Mouse (Mus musculus) lung, postnatal 14 days (tissue): Measurements from ENCODE around the gene Phykpl.

ENCODE experiments used
- DNase-seq: peaks from one replicate; pipeline ENCODE4 v3.0.0; 2021

Phykpl gene

DNA sequence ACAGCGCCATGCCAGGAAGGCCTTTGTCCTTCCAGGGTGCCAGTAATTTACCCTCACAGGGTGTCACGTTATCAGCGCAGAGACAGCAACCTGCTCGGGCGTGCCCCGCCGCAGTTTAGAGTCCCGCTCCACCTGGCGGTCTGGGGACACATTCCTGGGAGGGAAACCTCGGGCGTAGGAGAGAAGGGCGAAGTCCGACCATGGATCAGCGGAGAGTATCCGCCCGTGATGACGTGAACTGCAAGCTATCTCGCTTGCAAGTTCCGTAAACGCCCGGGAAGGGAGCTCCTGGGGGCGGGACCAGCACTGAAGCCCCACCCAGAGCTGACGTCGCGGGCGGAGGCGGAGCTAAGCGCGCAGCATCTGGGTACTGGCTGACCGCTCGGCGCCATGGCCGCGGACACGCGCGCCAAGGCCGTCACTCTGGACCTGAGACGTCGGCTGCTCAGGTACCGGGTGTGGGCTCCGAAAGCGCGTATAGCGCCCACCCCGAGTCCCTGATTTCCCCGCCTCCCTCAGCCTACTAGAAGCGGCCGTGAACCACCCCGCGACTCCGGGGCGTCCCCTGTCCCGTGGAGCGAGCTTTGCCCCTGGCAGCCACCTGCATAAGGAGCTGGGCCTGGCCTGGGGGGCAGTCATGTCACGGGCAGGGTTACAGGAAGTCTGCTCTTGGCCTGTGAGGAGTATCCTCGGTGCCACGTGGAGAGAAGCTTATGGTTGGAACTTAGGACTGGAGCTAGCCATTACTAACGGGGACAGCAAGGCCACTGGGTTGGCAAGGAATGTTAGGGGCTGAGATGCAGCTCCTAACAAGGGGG lies at the start of gene Phykpl:
Phykpl (plus strand) TSS at position 327 of the 818 bp plus-strand sequence.
- peak; percentile 98 for DNase-seq

DNA sequence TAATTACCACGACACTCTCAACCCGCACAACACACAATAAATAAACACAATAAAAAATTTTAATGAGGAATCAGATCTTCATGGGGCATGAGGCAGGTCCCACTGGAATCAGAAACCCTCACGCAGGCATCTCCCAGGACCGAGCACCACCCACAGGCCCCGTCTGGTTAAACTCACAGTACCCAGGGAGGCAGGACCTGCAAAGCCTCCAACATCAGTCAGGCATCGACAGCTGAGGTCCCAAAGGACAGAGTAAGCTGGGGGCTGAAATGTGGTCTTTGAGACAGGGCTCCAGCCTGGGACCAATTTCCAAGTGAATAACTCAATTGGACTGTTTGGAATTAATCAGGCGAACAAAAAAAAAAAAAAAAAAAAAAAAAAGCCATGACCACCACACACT lies 46.2 kb upstream of the Phykpl start:
- no peak for DNase-seq

DNA sequence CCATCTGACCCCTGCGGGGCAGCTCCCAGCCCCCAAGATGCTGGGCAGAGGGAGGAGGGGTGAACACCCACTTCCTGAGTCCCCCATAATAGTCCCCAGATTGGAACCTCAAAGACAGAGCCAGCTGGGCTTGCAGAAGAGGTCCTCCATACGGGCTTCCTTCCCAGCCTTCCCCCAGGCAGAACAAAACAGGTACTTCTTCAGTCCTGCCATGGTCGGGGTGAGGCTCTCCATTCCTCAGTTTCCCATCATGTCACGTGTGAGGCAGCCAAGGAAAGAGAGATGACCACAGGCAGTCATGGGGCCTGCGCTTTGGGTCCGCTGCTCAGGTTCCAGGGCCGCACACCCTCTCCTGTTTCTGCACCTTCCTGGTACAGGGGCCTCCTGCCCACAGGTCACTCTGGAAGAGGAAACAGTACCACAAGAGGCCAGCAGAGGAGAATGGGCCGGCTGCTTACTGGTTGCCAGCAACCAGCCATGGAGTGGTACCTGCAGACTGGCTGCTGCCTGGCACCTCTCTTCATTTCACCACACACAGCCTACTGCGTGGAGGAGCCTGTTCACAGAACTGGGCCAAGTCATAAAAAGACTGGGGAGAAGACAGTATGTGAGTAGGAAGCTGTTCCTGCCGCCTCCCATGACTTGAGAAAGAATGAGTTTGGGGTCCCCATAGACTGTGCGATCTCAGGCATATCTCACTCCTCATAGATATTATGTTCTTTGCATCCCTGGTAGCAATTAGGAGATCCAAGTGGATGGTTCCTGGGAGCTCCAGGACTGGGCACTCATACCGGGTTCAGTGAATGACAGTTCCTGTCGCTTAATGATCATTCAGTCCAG lies 45.4 kb upstream of the Phykpl start:
- DNase-seq = no peak

- peak; percentile 99 for DNase-seq
Measured at GRCm38 (mm10) chr11:51539759-51540282, 44.7 kb upstream of the Phykpl start.

DNA sequence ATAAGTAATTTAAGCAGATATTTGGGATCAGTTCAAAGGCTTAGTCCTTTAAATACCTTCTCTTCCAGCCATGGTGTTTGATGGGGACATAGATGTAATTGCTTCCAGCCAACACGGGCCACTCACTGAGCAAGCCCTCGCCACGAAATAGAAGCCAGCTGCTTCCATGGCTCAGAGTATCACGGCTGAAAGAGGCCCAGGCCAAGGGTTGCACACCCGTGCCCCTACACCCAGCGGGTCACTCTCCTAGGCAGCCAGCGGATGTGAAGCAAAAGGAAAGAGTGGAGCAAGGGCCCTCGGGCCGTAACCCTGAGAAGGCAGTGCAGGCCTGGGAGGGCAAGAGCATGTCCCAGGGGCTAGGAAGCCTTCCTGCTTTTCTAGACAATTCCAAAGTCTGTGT lies 42.1 kb upstream of the Phykpl start:
- peak; percentile 33 for DNase-seq

DNA sequence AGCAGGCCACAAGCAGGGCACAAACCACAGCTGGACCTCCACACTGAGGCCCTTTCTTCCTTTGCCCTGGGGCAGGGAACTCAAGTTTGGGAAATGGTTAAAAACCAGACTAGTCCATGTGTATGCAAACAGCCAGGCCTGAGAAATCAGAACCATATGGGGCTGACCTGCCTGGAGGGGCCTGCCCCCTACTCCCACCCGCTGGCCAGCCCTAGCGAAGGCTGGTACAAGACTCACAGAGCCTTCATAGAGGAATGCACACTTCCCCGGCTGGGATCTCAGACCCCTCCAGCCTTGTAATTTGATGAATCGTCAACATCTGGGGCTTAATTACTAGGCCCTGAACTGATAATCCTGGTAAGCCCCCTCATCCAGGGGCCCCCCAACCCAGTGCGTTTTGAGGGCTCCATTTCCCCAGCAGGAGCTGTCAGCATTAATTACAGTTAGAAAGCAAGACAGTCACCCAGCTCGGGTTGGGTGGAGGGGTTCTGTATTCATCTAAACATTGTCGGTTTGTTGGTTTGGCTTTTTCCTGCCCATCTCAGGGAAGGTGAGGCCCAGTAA lies 41.0 kb upstream of the Phykpl start:
- DNase-seq = no peak

- no peak for DNase-seq
Measured at GRCm38 (mm10) chr11:51544413-51544812, 40.1 kb upstream of the Phykpl start.

- no peak for DNase-seq
Measured at GRCm38 (mm10) chr11:51545811-51546210, 38.7 kb upstream of the Phykpl start.

DNA sequence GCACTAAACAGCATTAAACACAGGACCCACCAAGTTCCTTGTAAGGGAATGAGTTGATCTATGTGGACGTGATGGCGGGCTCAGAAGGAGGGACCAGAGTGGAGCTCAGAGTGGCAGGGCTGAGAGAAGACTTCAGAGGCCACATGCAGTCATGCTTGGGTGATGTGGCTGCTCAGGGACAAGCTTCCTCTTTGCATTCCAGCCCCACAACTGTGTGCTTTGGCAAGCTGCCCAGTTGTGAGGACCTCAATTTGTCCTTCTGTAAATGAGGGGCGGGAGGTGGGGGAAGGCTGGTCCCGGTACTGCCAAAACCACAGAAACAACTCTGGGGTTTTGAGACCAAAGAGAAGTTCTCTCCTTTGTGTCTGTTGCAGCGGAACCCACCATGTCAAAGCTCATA lies 33.3 kb upstream of the Phykpl start:
- DNase-seq = peak; percentile 16

GRCm38 (mm10) chr11:51552091-51552490 lies 32.5 kb upstream of the Phykpl start:
- no peak for DNase-seq

- no peak for DNase-seq
Measured at GRCm38 (mm10) chr11:51554590-51554989, 30.0 kb upstream of the Phykpl start.

DNA sequence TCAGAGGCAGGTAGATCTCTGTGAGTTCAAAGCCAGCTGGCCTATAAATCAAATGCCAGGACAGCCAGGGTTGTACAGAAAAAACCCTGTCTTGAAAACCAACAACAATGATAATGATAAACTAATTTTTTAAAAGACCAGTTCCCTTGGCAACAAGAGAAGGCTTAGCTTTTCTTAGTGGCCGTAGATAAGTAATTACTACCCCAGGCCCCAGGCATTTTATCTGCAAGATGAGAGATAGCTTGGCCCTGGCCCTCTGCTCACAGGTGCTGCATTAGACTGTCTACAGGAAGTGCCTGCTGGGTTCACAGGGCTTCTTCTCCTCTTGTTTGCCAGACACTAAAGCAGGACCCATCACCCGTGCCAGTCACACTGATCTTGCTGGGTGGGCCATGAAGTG lies 29.5 kb upstream of the Phykpl start:
- DNase-seq = no peak

- no peak for DNase-seq
Measured at GRCm38 (mm10) chr11:51563276-51563675, 21.3 kb upstream of the Phykpl start.

DNA sequence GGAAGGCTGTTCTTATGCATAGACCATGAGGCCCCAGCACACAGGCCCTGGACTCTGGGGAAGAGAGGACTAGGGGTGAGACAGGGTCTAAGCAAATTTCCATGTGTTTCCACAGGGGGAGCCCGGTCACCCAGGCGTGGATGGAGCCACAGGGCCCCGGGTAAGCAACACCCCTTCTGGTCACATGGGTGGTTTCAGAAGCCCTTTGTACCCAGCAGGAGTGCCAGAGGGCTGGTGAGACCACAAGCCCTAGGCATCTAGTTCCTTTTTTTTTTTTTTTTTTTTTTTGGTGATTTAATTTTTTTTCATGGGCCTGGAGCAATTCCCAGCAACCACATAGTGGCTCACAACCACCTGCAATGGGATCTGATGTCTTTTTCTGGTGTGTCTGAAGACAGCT lies 19.5 kb upstream of the Phykpl start:
- DNase-seq = no peak

- DNase-seq = no peak
Measured at GRCm38 (mm10) chr11:51565951-51566350, 18.6 kb upstream of the Phykpl start.

GRCm38 (mm10) chr11:51568801-51569200 lies 15.8 kb upstream of the Phykpl start:
- DNase-seq = no peak

GRCm38 (mm10) chr11:51576454-51576853 lies 8.1 kb upstream of the Phykpl start:
- no peak for DNase-seq

DNA sequence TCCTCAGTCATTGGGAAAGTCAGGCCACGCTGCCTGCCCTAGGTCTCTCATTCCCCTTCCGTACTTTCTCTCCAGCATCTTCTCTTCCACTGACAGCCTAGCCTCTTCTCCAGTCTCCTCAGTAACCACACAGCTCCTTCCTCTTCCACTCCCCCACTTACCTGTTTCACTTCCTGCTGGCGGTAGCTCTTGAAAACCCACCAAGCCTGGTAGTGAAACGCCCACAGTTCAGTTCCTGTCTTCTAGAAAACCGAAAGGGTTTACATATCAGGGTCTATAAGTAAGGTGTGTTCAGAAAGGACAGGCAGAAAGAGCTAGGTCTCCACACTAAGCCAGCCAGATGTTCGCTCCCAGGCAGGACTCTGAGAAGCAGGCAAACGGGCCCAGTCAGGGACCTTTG lies 7.0 kb upstream of the Phykpl start:
- DNase-seq = no peak

- no peak for DNase-seq
Measured at GRCm38 (mm10) chr11:51579024-51579423, 5.5 kb upstream of the Phykpl start.

GRCm38 (mm10) chr11:51582713-51583112 lies 1.8 kb upstream of the Phykpl start:
- peak; percentile 83 for DNase-seq

DNA sequence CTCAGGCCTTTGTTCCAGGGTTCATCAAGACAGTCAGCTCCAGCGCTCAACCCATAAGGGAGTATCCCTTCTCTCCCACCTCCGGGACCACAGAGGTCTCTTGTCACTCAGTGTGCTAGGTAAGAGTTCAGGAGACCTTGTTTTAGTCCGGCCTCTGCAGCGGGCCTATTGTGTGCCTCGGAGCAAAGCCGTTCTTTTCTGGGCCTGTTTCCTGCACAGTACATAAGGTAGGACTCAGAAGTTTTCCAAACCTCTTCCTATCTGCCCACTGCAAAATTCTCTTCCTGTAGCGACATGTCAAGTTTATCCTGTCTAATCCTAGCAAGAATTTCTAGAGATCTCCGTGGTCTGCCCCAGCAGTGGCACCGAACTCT lies 513 bp upstream of the Phykpl start:
- DNase-seq = no peak

GRCm38 (mm10) chr11:51585608-51586252 lies 1.2 kb downstream of the Phykpl start:
- DNase-seq = no peak

- no peak for DNase-seq
Measured at GRCm38 (mm10) chr11:51586411-51586810, 1.9 kb downstream of the Phykpl start.
